Mouse (Mus musculus) left cerebral cortex, adult 6 months (tissue): Measurements from ENCODE around the gene Ints7. TPM values are rescaled to one million over a fixed set of nuclear protein-coding genes. Genes with fewer than 3 reads are reported as not detected.

Source experiments
- long read RNA-seq, 2 experiments: library from polyadenylated mRNA; unstranded; transcript quantifications; one replicate each; pipeline ENCODE4 v2.0.0; 2019 to 2020
- polyA plus RNA-seq: library from polyadenylated mRNA; unstranded; fragments of <200 nt; fragmentation: Nextera tagmentation; gene quantifications from 2 replicates; pipeline ENCODE4 v1.2.3, GENCODE M21; 2021

Gene Ints7
- polyA plus RNA-seq, result 12.8 and 18.4 TPM in 2 replicates
- long read RNA-seq, experiment 1, full-length matches to known transcripts, result 53 of 109 reads
- long read RNA-seq, experiment 1, partial matches to known transcripts, result 39 of 109 reads
- long read RNA-seq, experiment 1, other reads (novel, unspliced or antisense), result 17 of 109 reads
- long read RNA-seq, experiment 2, full-length matches to known transcripts, result 6 of 40 reads
- long read RNA-seq, experiment 2, partial matches to known transcripts, result 30 of 40 reads
- long read RNA-seq, experiment 2, other reads (novel, unspliced or antisense), result 4 of 40 reads

DNA sequence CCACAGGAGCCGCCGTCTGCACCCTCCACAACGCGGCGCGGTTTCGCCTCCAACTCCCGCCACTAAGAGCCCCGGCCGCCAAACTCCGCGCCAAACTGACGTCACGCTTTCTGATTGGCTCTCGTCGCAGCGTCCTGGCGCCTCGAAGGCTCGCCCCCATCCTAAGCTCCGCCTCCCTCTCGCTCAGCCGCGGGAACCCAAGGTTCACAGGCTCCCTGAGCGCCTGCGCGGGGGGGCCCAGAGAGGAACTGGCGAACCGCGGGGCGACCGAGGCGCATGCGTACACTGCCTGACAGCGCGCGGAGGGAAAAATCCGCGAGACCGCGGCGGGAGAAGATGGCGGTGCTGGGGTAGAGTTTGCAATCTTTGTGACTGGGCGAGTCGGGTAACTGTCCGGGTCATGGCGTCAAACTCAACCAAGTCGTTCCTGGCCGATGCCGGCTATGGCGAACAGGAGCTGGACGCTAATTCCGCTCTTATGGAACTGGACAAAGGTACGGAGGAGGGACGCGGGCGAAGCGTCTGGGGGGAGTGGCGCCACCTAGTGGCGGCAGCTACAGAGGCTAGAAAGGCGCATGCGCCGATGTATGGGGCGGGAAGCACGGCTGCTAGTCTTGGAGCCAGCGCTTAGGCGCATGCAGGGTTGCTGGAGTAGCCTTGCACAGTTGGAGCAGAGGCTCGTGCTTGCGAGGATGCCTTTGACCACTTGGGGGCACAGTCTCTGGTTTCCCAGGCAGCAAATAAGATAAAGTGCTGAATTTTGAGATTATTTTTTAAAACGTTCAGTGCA is at the start of gene Ints7, which contains the start of gene Dtl:
Gene Ints7 (plus strand): TSS at position 179 of the 790 bp plus-strand sequence.
Gene Dtl (minus strand): TSS at position 87 of the 790 bp plus-strand sequence.

Other genes with a start within 250 kb of the Ints7 start
- 6.3 and 6.9 TPM in 2 replicates for gene Tmem206, start 249.7 kb upstream of the Ints7 start, polyA plus RNA-seq
- 13.7 and 19.6 TPM in 2 replicates for gene Ppp2r5a, start 172.4 kb upstream of the Ints7 start, polyA plus RNA-seq
- 4.6 and 6.4 TPM in 2 replicates for gene Dtl, start 92 bp upstream of the Ints7 start, polyA plus RNA-seq
- 26.8 and 88.1 TPM in 2 replicates for gene Lpgat1, start 142.2 kb downstream of the Ints7 start, polyA plus RNA-seq
- 0.58 TPM in 2 replicates for gene Nek2, start 245.8 kb downstream of the Ints7 start, polyA plus RNA-seq